Mouse (Mus musculus): Measurements from ENCODE around the gene Acsm5. TPM values are rescaled to one million over a fixed set of nuclear protein-coding genes. Genes with fewer than 3 reads are reported as not detected.
"Not testable (repeated sequence)": the region's sequence is repeated elsewhere in the genome, so short reads cannot be mapped to it uniquely, and the experiment has no call there.

Gene Acsm5
- total RNA-seq, 1 experiment from 2014 or later: 3.0 TPM

DNA sequence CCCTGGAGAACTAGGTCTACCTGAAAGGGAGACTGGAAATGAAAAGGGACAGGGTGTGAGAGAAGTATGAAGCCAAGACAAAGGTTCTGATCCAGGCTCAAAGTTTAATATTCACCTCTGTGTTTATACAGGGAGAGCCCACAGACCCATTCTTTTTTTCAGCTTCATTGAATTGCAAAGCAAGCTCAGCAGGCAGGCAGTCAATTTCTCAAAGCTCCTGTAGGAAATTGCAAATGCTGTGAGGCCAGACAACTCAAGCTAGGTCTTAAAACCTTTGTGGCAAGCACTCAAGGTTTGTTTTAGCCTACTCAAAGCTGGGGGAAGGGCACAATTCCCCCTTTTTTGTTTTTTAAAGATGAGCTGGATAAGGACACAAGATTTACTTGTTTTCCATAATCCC lies 26.3 kb downstream of the Acsm5 start:
- no peak for DNase-seq

DNA sequence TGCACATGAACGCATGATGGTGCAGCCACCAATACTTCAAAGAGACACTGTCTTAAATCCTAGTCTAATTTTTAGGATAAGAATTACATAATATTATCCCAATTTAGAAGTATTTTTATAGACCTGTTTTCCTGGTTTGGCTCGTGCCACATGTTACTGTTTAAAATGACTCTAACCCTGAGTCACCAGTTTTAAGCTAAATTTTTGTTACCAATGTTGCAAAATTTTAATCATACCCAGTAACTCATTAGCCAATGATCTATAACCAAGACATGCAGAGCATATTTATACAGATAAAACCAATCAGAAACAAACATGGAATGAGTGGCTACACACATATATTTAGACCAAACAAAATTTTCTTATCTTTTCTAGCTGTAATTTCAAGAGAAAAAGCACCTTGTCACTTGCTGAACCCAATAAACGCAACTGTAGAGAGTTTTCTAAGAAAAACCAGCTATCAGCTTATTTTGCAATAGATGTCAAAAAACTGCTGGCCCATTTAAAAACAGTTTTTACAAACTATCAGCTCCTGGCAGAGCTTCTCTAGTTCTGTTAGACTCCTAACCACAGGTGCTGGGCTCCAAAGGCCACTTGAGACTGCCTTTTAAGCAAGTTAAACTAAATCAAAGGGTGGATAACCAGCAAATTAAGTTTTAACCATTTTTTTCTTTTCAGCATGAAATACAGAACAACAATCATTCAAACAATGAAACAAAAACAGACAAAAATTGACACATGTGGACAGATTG lies 31.4 kb downstream of the Acsm5 start:
- DNase-seq: no peak

DNA sequence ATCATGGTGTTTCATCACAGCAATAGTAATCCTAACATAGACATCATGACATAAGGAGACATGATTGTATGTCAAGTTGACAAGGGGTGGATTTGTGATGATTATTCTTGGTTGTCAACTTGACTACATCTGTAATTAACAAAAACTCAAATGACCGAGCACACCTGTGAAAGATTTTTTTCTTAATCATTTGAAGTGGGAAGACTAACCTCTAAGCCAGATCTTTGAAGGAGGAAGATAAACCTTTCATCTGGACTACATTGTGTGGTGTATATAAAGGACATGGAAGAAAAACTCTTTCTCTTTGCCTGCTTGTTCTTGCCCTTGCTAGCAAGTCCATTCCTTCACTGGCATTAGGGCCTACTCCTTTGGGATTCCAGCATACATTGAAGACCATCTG lies 34.8 kb downstream of the Acsm5 start, which contains the start of gene Acsm2:
Gene Acsm2 (plus strand): TSS at position 301 of the 400 bp plus-strand sequence.
- no peak for DNase-seq

DNA sequence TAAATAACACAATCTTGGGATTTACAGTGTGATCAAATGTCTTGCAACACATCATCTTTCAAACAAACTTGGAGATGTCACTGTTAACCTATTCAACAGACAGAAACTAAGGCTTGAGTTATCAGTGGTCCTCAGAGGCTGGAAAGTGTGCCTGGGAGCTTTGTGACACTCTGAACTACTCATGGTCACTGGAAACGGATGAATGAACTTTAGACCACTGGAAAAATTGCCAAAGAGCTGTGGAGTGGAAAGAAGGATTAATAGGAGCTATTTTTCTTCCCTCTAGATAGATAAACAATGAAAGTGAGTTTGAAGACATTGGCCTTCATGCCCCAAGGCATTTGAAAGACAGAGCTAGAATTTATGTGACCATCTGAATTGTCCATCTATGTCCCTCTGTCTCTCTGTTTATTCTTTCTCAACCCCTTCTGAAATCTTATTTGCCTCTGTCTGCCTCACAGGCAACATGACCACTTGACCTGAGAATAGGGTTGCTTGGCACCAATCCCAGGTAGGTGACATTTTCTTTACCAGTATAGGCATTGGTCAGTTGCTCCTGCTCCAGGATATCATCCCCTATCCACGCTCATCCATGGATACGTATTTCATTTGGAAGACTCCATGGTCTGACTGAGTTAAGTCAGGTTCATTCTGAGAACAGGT lies 40.7 kb downstream of the Acsm5 start:
- DNase-seq: no peak

DNA sequence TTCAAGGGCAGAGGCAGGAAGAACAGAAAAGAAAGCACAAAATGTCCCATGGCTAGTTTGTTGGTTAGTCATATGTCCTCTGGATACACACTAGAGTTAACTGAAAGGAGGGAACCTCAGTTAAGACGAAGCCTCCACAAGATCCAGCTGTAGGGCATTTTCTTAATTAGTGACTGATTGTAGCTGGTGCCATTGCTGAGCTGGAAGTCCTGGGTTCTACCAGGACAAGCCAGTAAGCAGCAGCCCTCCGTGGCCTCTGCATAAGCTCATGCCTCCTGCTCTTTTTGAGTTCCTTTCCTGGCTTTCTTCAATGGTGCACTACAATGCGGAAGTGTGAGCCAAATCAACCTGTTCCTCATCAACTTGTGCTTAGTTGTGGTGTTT lies 41.2 kb downstream of the Acsm5 start:
- no peak for DNase-seq

DNA sequence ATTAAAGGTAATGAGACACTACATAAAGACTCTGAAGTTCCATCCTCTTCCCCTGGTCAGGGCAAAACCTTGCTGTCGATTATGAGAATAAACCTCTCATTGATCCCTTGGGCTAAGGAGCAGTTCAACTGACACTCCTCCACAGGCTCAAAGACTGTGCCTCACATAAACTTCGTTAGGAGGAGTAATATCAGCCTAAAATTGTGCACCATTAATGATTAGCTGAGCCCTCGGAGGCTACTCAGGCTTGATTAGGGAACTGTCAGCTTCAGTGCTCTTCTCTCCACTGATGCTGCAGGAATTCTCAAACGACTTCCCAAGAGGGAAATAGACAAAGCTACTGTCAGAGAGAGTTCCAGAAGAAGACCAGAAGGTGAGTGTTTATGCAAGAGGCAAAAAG lies 42.2 kb downstream of the Acsm5 start:
- no peak for DNase-seq

DNA sequence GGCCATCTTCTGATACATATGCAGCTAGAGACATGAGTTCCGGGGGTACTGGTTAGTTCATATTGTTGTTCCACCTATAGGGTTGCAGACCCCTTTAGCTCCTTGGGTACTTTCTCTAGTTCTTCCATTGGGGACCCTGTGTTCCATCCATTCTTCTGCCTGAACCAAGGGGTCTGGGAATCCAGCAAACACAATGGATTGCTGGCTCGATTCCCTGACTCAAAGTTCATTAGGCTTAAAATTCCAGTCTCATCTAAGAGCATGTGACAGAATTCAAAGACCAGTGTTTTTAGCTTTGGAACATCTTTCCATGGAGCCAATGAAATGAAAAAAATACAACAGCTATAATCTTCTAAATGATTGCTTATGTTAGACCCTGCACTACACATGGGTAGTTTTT lies 43.2 kb downstream of the Acsm5 start:
- not testable (repeated sequence) for DNase-seq

DNA sequence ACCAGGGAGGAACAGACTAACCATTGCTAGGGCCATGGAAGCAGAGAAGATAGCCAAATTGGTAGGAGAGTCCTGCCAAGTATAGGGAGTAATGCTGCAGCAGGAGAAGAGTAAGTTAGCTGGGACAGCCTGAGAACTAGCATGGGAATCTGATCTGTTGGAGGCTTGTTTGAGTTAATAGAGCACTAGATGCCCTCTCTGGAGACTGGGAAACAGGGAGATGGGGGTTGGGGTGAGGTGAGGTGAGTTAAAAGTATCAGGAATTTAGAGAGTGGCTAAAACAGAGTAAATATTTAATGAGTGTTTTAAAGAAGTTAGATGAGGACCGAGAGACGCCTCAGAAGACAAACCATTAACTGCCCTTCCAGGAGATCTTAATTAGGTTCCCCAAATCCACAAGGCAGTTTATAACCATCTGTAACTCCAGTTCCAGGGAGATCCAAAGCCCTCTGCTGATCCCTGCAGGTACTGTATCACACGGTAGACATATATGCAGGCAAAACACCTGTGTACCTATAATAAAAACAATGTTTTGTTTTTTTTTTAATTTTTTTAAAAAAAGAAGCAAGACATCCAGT lies 75.4 kb downstream of the Acsm5 start:
- DNase-seq: no peak

Other genes with a start within 250 kb of the Acsm5 start
- not detected in 2 replicates for gene Gp2, start 60.2 kb upstream of the Acsm5 start, total RNA-seq (2021)
- not detected in 2 replicates for gene Umod, start 40.2 kb upstream of the Acsm5 start, total RNA-seq (2021)
- gene Pdilt, start 4.0 kb downstream of the Acsm5 start, total RNA-seq (2021): not detected in 2 replicates
- not detected in 2 replicates for gene Acsm2, start 34.9 kb downstream of the Acsm5 start, total RNA-seq (2021)
- 3.5 TPM in 1 of 2 replicates, not detected in the other for gene Acsm1, start 87.6 kb downstream of the Acsm5 start, total RNA-seq (2021)
- not detected in 2 replicates for gene Acsm4, start 170.6 kb downstream of the Acsm5 start, total RNA-seq (2021)
- gene Thumpd1, start 201.3 kb downstream of the Acsm5 start, total RNA-seq (2021): 31.1 and 35.9 TPM in 2 replicates
- gene Acsm3, start 241.5 kb downstream of the Acsm5 start, total RNA-seq (2021): 38.2 and 46.5 TPM in 2 replicates

Measured in adrenal gland, postnatal 25 days (tissue).